Mouse (Mus musculus): ENCODE data around the gene Prkag2. TPM values are rescaled to one million over a fixed set of nuclear protein-coding genes. Genes with fewer than 3 reads are reported as not detected.

The Prkag2 gene
- polyA plus RNA-seq, 1 experiment from 2014 or later, result 36.4 TPM

DNA sequence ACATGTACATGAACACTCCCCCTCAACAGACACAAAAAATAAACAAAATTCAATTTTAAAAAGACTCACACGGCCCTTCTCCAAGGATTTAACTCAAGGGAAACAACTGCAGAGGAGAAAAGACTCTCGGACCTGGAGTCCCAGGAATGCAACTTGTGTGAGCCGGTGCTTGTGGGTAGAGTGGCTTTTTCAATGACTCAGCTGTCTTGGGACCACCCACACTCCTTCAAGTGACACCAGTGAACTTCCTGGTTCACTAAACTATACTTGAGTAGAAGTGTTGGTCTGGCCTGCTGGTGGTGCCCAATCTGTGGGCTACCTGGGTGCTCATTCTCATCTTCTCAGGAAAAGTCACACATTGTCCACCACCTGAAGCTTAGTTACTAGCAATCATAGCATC lies 53.7 kb downstream of the Prkag2 start:
- no peaks in the 10 kb centered on the region for H3K36me3 ChIP-seq (ENCODE audit: insufficient read depth, low read length)
- no peak for DNase-seq (ENCODE audit: low spot score)
- TF ChIP-seq CTCF (IDR thresholded peaks at IDR 0.05; ENCODE audit: low read depth), result no peak
- no peak overlapping the region for H3K4me3 ChIP-seq (replicated peaks; ENCODE audit: low read depth, low read length)
- 85% methylated on average over 3 of the region's 3 CpGs for WGBS
- H3K9ac ChIP-seq (ENCODE audit: low read depth, low read length), result no peak overlapping the region
- no peak overlapping the region for H3K4me2 ChIP-seq (ENCODE audit: low read length)
- H3K27ac ChIP-seq, result no peak overlapping the region
- no peak for ATAC-seq (replicated peaks; ENCODE audit: low FRiP score, low read depth)
- no peaks in the 10 kb centered on the region for H3K9me3 ChIP-seq (replicated peaks; ENCODE audit: low read length)
- H3K27me3 ChIP-seq (ENCODE audit: insufficient read depth, low read length), result no peaks in the 10 kb centered on the region
- no peaks in the 10 kb centered on the region for H3K4me1 ChIP-seq (replicated peaks; ENCODE audit: insufficient read depth, low read length)

- Histone ChIP-seq H3K9me3 (replicated peaks; ENCODE audit: low read length) (no peaks in the 10 kb centered on the region), H3K27ac (no peak overlapping the region), H3K4me3 (replicated peaks; ENCODE audit: low read depth, low read length) (no peak overlapping the region), H3K4me1 (replicated peaks; ENCODE audit: insufficient read depth, low read length) (no peaks in the 10 kb centered on the region), H3K27me3 (ENCODE audit: insufficient read depth, low read length) (no peaks in the 10 kb centered on the region), H3K4me2 (ENCODE audit: low read length) (no peak overlapping the region), H3K9ac (ENCODE audit: low read depth, low read length) (no peak overlapping the region), H3K36me3 (ENCODE audit: insufficient read depth, low read length) (no peaks in the 10 kb centered on the region)
- TF ChIP-seq CTCF (IDR thresholded peaks at IDR 0.05; ENCODE audit: low read depth), result peak; percentile 50
- no peak for ATAC-seq (replicated peaks; ENCODE audit: low FRiP score, low read depth)
- WGBS, result 92% methylated on average over 2 of the region's 2 CpGs
- DNase-seq (ENCODE audit: low spot score), result no peak
Measured at GRCm38 (mm10) chr5:25044007-25044406, 56.4 kb downstream of the Prkag2 start.

DNA sequence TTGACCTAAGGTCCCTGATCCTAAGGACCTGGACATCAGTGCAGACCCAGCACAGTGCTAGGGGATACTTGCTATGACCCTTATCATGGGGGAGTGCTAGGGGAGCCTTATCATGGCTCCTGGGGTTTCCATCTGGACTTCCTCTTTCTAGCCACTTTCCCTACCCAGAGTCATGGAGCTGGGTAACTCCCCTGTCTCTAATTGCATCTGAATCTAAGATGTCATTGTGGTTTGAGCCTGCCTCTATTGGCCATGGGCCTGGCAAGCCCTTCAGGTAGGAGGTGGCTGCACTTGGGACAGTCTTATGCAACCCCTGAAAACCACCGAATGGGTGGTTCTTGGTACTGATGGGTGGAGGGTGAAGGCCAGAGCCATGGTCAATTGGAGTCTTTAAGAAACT lies 58.5 kb downstream of the Prkag2 start:
- Histone ChIP-seq H3K27me3 (ENCODE audit: insufficient read depth, low read length) (no peaks in the 10 kb centered on the region), H3K9ac (ENCODE audit: low read depth, low read length) (no peak overlapping the region), H3K4me2 (ENCODE audit: low read length) (no peak overlapping the region), H3K4me3 (replicated peaks; ENCODE audit: low read depth, low read length) (no peak overlapping the region), H3K4me1 (replicated peaks; ENCODE audit: insufficient read depth, low read length) (no peaks in the 10 kb centered on the region), H3K36me3 (ENCODE audit: insufficient read depth, low read length) (no peaks in the 10 kb centered on the region), H3K9me3 (replicated peaks; ENCODE audit: low read length) (no peaks in the 10 kb centered on the region), H3K27ac (no peak overlapping the region)
- ATAC-seq (replicated peaks; ENCODE audit: low FRiP score, low read depth) (no peak), DNase-seq (ENCODE audit: low spot score) (no peak)
- WGBS, result 100% methylated on average over 1 of the region's 1 CpGs
- no peak for TF ChIP-seq CTCF (IDR thresholded peaks at IDR 0.05; ENCODE audit: low read depth)

GRCm38 (mm10) chr5:25041307-25041706 lies 59.1 kb downstream of the Prkag2 start:
- no peaks in the 10 kb centered on the region for H3K27me3 ChIP-seq (ENCODE audit: insufficient read depth, low read length)
- 37% methylated on average over 5 of the region's 5 CpGs for WGBS
- ATAC-seq (replicated peaks; ENCODE audit: low FRiP score, low read depth), result no peak
- no peaks in the 10 kb centered on the region for H3K36me3 ChIP-seq (ENCODE audit: insufficient read depth, low read length)
- no peak overlapping the region for H3K27ac ChIP-seq
- TF ChIP-seq CTCF (IDR thresholded peaks at IDR 0.05; ENCODE audit: low read depth), result peak; percentile 37; the same call in 1 of the 2 replicates
- H3K9me3 ChIP-seq (replicated peaks; ENCODE audit: low read length), result no peaks in the 10 kb centered on the region
- no peak overlapping the region for H3K4me2 ChIP-seq (ENCODE audit: low read length)
- no peak for DNase-seq (ENCODE audit: low spot score)
- H3K4me3 ChIP-seq (replicated peaks; ENCODE audit: low read depth, low read length), result no peak overlapping the region
- H3K9ac ChIP-seq (ENCODE audit: low read depth, low read length), result no peak overlapping the region
- no peaks in the 10 kb centered on the region for H3K4me1 ChIP-seq (replicated peaks; ENCODE audit: insufficient read depth, low read length)

DNA sequence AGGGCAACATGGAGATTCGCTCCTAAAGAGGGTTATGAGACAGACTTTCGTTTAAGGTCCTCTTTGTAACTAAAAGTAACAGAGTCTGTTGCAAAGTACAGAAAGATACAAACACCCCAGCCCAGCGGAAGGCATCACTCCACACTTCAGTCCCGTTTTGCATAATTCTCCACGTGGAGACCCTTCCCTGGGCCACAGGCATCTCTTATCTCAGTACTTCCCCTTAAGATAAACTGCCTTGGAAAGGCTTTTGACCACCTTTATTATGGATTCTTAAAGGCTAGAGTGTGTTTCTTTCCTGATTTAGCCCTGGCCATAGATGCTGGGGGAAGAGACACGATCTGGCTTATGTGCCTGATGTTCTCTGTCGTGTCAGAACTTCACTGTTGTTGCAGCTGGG lies 59.5 kb downstream of the Prkag2 start:
- ATAC-seq (replicated peaks; ENCODE audit: low FRiP score, low read depth) (no peak), DNase-seq (ENCODE audit: low spot score) (no peak)
- Histone ChIP-seq H3K27ac (no peak overlapping the region), H3K4me2 (ENCODE audit: low read length) (no peak overlapping the region), H3K4me3 (replicated peaks; ENCODE audit: low read depth, low read length) (no peak overlapping the region), H3K36me3 (ENCODE audit: insufficient read depth, low read length) (no peaks in the 10 kb centered on the region), H3K27me3 (ENCODE audit: insufficient read depth, low read length) (no peaks in the 10 kb centered on the region), H3K4me1 (replicated peaks; ENCODE audit: insufficient read depth, low read length) (no peaks in the 10 kb centered on the region), H3K9me3 (replicated peaks; ENCODE audit: low read length) (no peaks in the 10 kb centered on the region), H3K9ac (ENCODE audit: low read depth, low read length) (no peak overlapping the region)
- no peak for TF ChIP-seq CTCF (IDR thresholded peaks at IDR 0.05; ENCODE audit: low read depth)
- WGBS, result 75% methylated on average over 7 of the region's 7 CpGs

GRCm38 (mm10) chr5:25038827-25039226 lies 61.6 kb downstream of the Prkag2 start:
- no peak for TF ChIP-seq CTCF (IDR thresholded peaks at IDR 0.05; ENCODE audit: low read depth)
- H3K27ac ChIP-seq, result no peak overlapping the region
- no peaks in the 10 kb centered on the region for H3K9me3 ChIP-seq (replicated peaks; ENCODE audit: low read length)
- ATAC-seq (replicated peaks; ENCODE audit: low FRiP score, low read depth) (0 out of 2 replicates have a peak, but pooled peaks have one; percentile 17), DNase-seq (ENCODE audit: low spot score) (no peak)
- 81% methylated on average over 2 of the region's 2 CpGs for WGBS
- H3K4me1 ChIP-seq (replicated peaks; ENCODE audit: insufficient read depth, low read length), result no peaks in the 10 kb centered on the region
- no peaks in the 10 kb centered on the region for H3K36me3 ChIP-seq (ENCODE audit: insufficient read depth, low read length)
- H3K27me3 ChIP-seq (ENCODE audit: insufficient read depth, low read length), result no peaks in the 10 kb centered on the region
- no peak overlapping the region for H3K9ac ChIP-seq (ENCODE audit: low read depth, low read length)
- no peak overlapping the region for H3K4me2 ChIP-seq (ENCODE audit: low read length)
- no peak overlapping the region for H3K4me3 ChIP-seq (replicated peaks; ENCODE audit: low read depth, low read length)

GRCm38 (mm10) chr5:25035391-25035790 lies 65.1 kb downstream of the Prkag2 start:
- no peaks in the 10 kb centered on the region for H3K27me3 ChIP-seq (ENCODE audit: insufficient read depth, low read length)
- H3K4me3 ChIP-seq (replicated peaks; ENCODE audit: low read depth, low read length), result no peak overlapping the region
- ATAC-seq (replicated peaks; ENCODE audit: low FRiP score, low read depth) (no peak), DNase-seq (ENCODE audit: low spot score) (no peak)
- no peaks in the 10 kb centered on the region for H3K9me3 ChIP-seq (replicated peaks; ENCODE audit: low read length)
- H3K9ac ChIP-seq (ENCODE audit: low read depth, low read length), result no peak overlapping the region
- H3K4me2 ChIP-seq (ENCODE audit: low read length), result no peak overlapping the region
- no peaks in the 10 kb centered on the region for H3K4me1 ChIP-seq (replicated peaks; ENCODE audit: insufficient read depth, low read length)
- no peaks in the 10 kb centered on the region for H3K36me3 ChIP-seq (ENCODE audit: insufficient read depth, low read length)
- no peak overlapping the region for H3K27ac ChIP-seq
- TF ChIP-seq CTCF (IDR thresholded peaks at IDR 0.05; ENCODE audit: low read depth), result no peak
- WGBS, result 69% methylated on average over 3 of the region's 3 CpGs
